Mouse (Mus musculus): Measurements from ENCODE around the gene Rabgef1. TPM values are rescaled to one million over a fixed set of nuclear protein-coding genes. Genes with fewer than 3 reads are reported as not detected.

Gene Rabgef1
- polyA plus RNA-seq, 1 experiment from 2014 or later: 23.7 TPM

DNA sequence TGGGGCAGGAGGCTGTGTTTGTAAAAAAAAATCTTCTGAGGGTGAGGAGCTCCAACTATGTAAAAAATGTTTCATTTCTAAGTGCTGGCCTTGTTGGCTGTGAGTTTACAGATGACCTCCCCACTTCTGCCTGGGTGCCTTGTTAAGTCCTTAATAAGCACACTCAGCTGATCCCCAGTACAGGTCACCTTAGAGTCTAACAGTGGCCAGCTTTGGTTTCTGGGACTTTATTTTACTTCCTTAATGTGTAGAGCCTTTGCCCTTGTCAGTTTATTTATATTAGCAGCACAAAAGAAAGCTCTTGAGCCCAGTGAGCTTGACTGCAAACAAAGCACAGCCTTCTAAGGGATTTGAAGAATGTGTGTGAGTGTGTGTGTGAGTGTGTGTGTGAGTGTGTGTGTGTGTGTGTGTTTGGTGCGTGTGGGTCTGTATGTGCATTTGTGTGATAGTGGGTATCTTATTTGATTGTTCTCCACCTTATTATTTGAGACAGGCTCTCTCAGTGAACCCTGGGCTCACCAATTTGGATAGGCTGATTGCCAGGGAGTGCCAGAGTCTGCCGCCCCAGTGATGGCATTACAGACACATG is 20.9 kb downstream of the Rabgef1 start:
- ATAC-seq (ENCODE audit: insufficient number of reproducible peaks, low FRiP score, low TSS enrichment, low read depth): no peak
- no peak overlapping the region for H3K9ac ChIP-seq (ENCODE audit: low read length)
- no peaks in the 10 kb centered on the region for H3K4me1 ChIP-seq (ENCODE audit: control insufficient read depth, insufficient read depth, low read length)
- no peaks in the 10 kb centered on the region for H3K9me3 ChIP-seq (ENCODE audit: control insufficient read depth, low read length)
- 94% methylated on average over 2 of the region's 2 CpGs for WGBS
- no peaks in the 10 kb centered on the region for H3K27me3 ChIP-seq (ENCODE audit: control insufficient read depth, insufficient read depth, low read length)
- DNase-seq (ENCODE audit: low spot score): no peak
- H3K4me3 ChIP-seq (ENCODE audit: low read depth, low read length): no peak overlapping the region
- H3K27ac ChIP-seq (replicated peaks; ENCODE audit: low read depth, low read length): no peak overlapping the region
- no peak overlapping the region for H3K4me2 ChIP-seq (ENCODE audit: low read depth, severe bottlenecking)
- H3K36me3 ChIP-seq (ENCODE audit: control insufficient read depth, insufficient read depth, low read length): peaks cover 2% of the 10 kb centered on the region; the same call in 1 of the 2 replicates

- Histone ChIP-seq H3K4me1 (ENCODE audit: control insufficient read depth, insufficient read depth, low read length) (no peaks in the 10 kb centered on the region), H3K27ac (replicated peaks; ENCODE audit: low read depth, low read length) (no peak overlapping the region), H3K4me2 (ENCODE audit: low read depth, severe bottlenecking) (no peak overlapping the region), H3K4me3 (ENCODE audit: low read depth, low read length) (no peak overlapping the region), H3K9me3 (ENCODE audit: control insufficient read depth, low read length) (no peaks in the 10 kb centered on the region), H3K9ac (ENCODE audit: low read length) (no peak overlapping the region), H3K27me3 (ENCODE audit: control insufficient read depth, insufficient read depth, low read length) (no peaks in the 10 kb centered on the region), H3K36me3 (ENCODE audit: control insufficient read depth, insufficient read depth, low read length) (peaks cover 6% of the 10 kb centered on the region; the same call in 1 of the 2 replicates)
- WGBS: 81% methylated on average over 3 of the region's 3 CpGs
- no peak for ATAC-seq (ENCODE audit: insufficient number of reproducible peaks, low FRiP score, low TSS enrichment, low read depth)
- no peak for DNase-seq (ENCODE audit: low spot score)
These were observed 22.2 kb downstream of the Rabgef1 start for GRCm38 (mm10) chr5:130193760-130194159.

- ATAC-seq (ENCODE audit: insufficient number of reproducible peaks, low FRiP score, low TSS enrichment, low read depth): no peak
- H3K4me1 ChIP-seq (ENCODE audit: control insufficient read depth, insufficient read depth, low read length): no peaks in the 10 kb centered on the region
- H3K9me3 ChIP-seq (ENCODE audit: control insufficient read depth, low read length): no peaks in the 10 kb centered on the region
- no peak overlapping the region for H3K4me3 ChIP-seq (ENCODE audit: low read depth, low read length)
- no peak for DNase-seq (ENCODE audit: low spot score)
- H3K27ac ChIP-seq (replicated peaks; ENCODE audit: low read depth, low read length): no peak overlapping the region
- H3K9ac ChIP-seq (ENCODE audit: low read length): no peak overlapping the region
- no peaks in the 10 kb centered on the region for H3K27me3 ChIP-seq (ENCODE audit: control insufficient read depth, insufficient read depth, low read length)
- H3K4me2 ChIP-seq (ENCODE audit: low read depth, severe bottlenecking): no peak overlapping the region
- peaks cover 6% of the 10 kb centered on the region; the same call in 1 of the 2 replicates for H3K36me3 ChIP-seq (ENCODE audit: control insufficient read depth, insufficient read depth, low read length)
- 88% methylated on average over 1 of the region's 1 CpGs for WGBS
These were observed 24.7 kb downstream of the Rabgef1 start for GRCm38 (mm10) chr5:130196307-130196706.

DNA sequence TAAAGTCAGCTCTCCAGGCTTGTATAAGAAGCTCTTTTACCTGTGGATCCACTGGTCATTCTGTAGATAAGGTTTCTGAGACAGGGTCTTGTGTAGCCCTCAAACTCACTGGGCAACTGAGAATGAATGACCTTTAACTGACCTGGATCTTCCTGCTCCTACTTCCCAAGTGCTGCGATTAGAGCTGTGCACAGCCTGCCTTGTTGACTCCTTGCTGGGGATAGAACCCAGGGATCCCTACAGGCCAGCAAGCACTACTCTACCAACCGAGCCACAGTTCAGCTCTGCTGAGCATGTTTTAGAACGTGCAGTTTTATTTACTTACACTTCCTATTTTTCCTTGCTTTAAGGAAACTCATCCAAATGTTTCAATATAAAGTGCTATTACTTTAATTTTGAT is 25.9 kb downstream of the Rabgef1 start:
- DNase-seq (ENCODE audit: low spot score): no peak
- peaks cover 3% of the 10 kb centered on the region; the same call in 1 of the 2 replicates for H3K36me3 ChIP-seq (ENCODE audit: control insufficient read depth, insufficient read depth, low read length)

GRCm38 (mm10) chr5:130197981-130198380 is 26.4 kb downstream of the Rabgef1 start:
- Histone ChIP-seq H3K9ac (ENCODE audit: low read length) (no peak overlapping the region), H3K4me2 (ENCODE audit: low read depth, severe bottlenecking) (no peak overlapping the region), H3K27ac (replicated peaks; ENCODE audit: low read depth, low read length) (no peak overlapping the region), H3K4me3 (ENCODE audit: low read depth, low read length) (no peak overlapping the region), H3K36me3 (ENCODE audit: control insufficient read depth, insufficient read depth, low read length) (peaks cover 3% of the 10 kb centered on the region; the same call in 1 of the 2 replicates), H3K4me1 (ENCODE audit: control insufficient read depth, insufficient read depth, low read length) (no peaks in the 10 kb centered on the region), H3K27me3 (ENCODE audit: control insufficient read depth, insufficient read depth, low read length) (no peaks in the 10 kb centered on the region), H3K9me3 (ENCODE audit: control insufficient read depth, low read length) (no peaks in the 10 kb centered on the region)
- WGBS: 96% methylated on average over 7 of the region's 7 CpGs
- DNase-seq (ENCODE audit: low spot score): no peak
- no peak for ATAC-seq (ENCODE audit: insufficient number of reproducible peaks, low FRiP score, low TSS enrichment, low read depth)

More for the DNA sequence above, 25.9 kb downstream of the Rabgef1 start:
- 84% methylated on average over 3 of the region's 3 CpGs for WGBS
- no peak overlapping the region for H3K4me2 ChIP-seq (ENCODE audit: low read depth, severe bottlenecking)
- no peak for ATAC-seq (ENCODE audit: insufficient number of reproducible peaks, low FRiP score, low TSS enrichment, low read depth)
- H3K9me3 ChIP-seq (ENCODE audit: control insufficient read depth, low read length): no peaks in the 10 kb centered on the region
- H3K27ac ChIP-seq (replicated peaks; ENCODE audit: low read depth, low read length): no peak overlapping the region
- H3K27me3 ChIP-seq (ENCODE audit: control insufficient read depth, insufficient read depth, low read length): no peaks in the 10 kb centered on the region
- H3K9ac ChIP-seq (ENCODE audit: low read length): no peak overlapping the region
- no peak overlapping the region for H3K4me3 ChIP-seq (ENCODE audit: low read depth, low read length)
- H3K4me1 ChIP-seq (ENCODE audit: control insufficient read depth, insufficient read depth, low read length): no peaks in the 10 kb centered on the region

DNA sequence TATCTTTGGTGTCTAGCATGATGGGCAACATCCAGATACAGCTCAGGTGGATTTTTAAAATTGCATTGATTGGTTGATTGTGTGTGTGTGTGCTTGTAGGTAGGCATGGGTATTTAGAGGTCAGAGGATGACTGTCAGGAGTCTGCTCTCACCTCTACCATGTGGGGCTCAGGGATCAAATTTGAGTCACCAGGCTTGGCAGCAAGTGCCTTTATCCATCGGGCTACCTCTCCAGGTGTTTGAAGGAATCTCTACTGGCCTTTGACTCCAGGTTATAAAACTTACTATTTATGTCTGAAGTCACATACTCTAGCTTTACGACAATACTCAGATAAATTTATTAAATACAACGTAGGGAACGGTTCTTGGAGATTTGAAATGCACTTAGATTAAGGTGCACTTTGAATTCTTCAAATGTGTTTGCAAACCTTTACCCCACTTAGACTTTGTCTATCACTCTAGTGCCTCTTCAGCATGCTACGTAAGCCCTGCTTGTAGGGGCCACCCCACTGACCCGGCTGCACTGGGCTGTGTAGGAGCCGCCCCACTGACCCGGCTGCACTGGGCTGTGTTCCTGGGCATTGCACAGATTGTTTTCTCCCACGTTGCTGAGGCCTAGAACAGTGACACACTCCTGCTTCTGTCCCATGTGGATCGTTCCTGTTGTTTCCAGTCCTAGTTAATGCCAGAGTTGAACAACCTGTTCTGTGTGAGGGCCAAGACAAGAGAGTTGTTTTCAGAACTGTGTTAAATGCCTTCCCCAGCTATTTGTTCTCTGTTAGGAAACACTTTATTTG is 28.8 kb downstream of the Rabgef1 start:
- whole genome bisulfite sequencing: 87% methylated on average over 10 of the region's 10 CpGs
- Histone ChIP-seq H3K27me3 (ENCODE audit: control insufficient read depth, insufficient read depth, low read length) (no peaks in the 10 kb centered on the region), H3K36me3 (ENCODE audit: control insufficient read depth, insufficient read depth, low read length) (peaks cover 3% of the 10 kb centered on the region; the same call in 1 of the 2 replicates), H3K4me1 (ENCODE audit: control insufficient read depth, insufficient read depth, low read length) (no peaks in the 10 kb centered on the region), H3K9me3 (ENCODE audit: control insufficient read depth, low read length) (no peaks in the 10 kb centered on the region), H3K4me2 (ENCODE audit: low read depth, severe bottlenecking) (no peak overlapping the region), H3K9ac (ENCODE audit: low read length) (no peak overlapping the region), H3K27ac (replicated peaks; ENCODE audit: low read depth, low read length) (no peak overlapping the region), H3K4me3 (ENCODE audit: low read depth, low read length) (no peak overlapping the region)
- DNase-seq (ENCODE audit: low spot score) (no peak), ATAC-seq (ENCODE audit: insufficient number of reproducible peaks, low FRiP score, low TSS enrichment, low read depth) (no peak)

DNA sequence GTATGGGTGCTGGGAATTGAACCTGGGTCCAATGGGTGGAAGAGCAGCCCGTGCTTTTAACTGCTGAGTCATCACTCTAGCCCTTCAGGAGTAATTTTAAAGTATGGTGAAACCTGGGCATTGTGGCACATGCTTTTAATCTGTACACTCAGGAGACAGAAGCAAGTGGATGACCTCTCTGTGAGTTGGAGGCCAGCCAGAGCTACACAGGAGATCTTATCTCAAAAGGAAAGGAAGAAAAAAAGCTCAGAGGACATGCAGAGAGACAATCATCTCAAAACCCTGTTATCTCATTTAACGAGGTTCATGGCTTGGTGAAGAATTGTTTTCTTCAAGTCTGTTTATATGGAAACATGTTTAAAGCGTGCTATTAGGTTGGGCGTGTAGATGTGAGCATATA is 32.4 kb downstream of the Rabgef1 start:
- no peak for ATAC-seq (ENCODE audit: insufficient number of reproducible peaks, low FRiP score, low TSS enrichment, low read depth)
- Histone ChIP-seq H3K9ac (ENCODE audit: low read length) (no peak overlapping the region), H3K36me3 (ENCODE audit: control insufficient read depth, insufficient read depth, low read length) (peaks cover 6% of the 10 kb centered on the region; the same call in 1 of the 2 replicates), H3K27ac (replicated peaks; ENCODE audit: low read depth, low read length) (no peak overlapping the region), H3K4me3 (ENCODE audit: low read depth, low read length) (no peak overlapping the region), H3K9me3 (ENCODE audit: control insufficient read depth, low read length) (no peaks in the 10 kb centered on the region), H3K4me1 (ENCODE audit: control insufficient read depth, insufficient read depth, low read length) (no peaks in the 10 kb centered on the region), H3K4me2 (ENCODE audit: low read depth, severe bottlenecking) (no peak overlapping the region), H3K27me3 (ENCODE audit: control insufficient read depth, insufficient read depth, low read length) (no peaks in the 10 kb centered on the region)
- DNase-seq (ENCODE audit: low spot score): no peak
- WGBS: 85% methylated on average over 4 of the region's 4 CpGs

- Histone ChIP-seq H3K36me3 (ENCODE audit: control insufficient read depth, insufficient read depth, low read length) (peaks cover 9% of the 10 kb centered on the region; the same call in 1 of the 2 replicates), H3K4me1 (ENCODE audit: control insufficient read depth, insufficient read depth, low read length) (no peaks in the 10 kb centered on the region), H3K4me2 (ENCODE audit: low read depth, severe bottlenecking) (no peak overlapping the region), H3K9ac (ENCODE audit: low read length) (no peak overlapping the region), H3K9me3 (ENCODE audit: control insufficient read depth, low read length) (no peaks in the 10 kb centered on the region), H3K27me3 (ENCODE audit: control insufficient read depth, insufficient read depth, low read length) (no peaks in the 10 kb centered on the region), H3K27ac (replicated peaks; ENCODE audit: low read depth, low read length) (no peak overlapping the region), H3K4me3 (ENCODE audit: low read depth, low read length) (no peak overlapping the region)
- no peak for DNase-seq (ENCODE audit: low spot score)
- no peak for ATAC-seq (ENCODE audit: insufficient number of reproducible peaks, low FRiP score, low TSS enrichment, low read depth)
- WGBS: 79% methylated on average over 6 of the region's 6 CpGs
These were observed 33.0 kb downstream of the Rabgef1 start for GRCm38 (mm10) chr5:130204560-130204959.
